Mouse (Mus musculus) neural tube, embryonic 12.5 days (tissue): ENCODE results near the gene Prtn3. TPM values are rescaled to one million over a fixed set of nuclear protein-coding genes. Genes with fewer than 3 reads are reported as not detected.

Experiments
- ATAC-seq: fragments of 200-750 bp; cut with Nextera tagmentation; 2 replicates; pipeline ENCODE4 v1.8.0; 2017; ENCODE audit warnings: low read depth, mild to moderate bottlenecking, moderate TSS enrichment, moderate library complexity; ENCODE audit not compliant: low FRiP score
- H3K27ac ChIP-seq: fragments of 300-500 bp; sonication (generic); 2 replicates; pipeline ENCODE4 v1.5.1; 2016
- H3K27me3 ChIP-seq: fragments of 300-500 bp; sonication (generic); replicated peaks from 2 replicates; pipeline ENCODE4 v1.6.1; 2016; ENCODE audit warnings: mild to moderate bottlenecking
- H3K36me3 ChIP-seq: fragments of 300-500 bp; sonication (generic); 2 replicates; pipeline ENCODE4 v1.6.1; 2016; ENCODE audit warnings: mild to moderate bottlenecking
- H3K4me1 ChIP-seq: fragments of 300-500 bp; sonication (generic); 2 replicates; pipeline ENCODE4 v1.6.1; 2016
- H3K4me2 ChIP-seq: fragments of 300-500 bp; sonication (generic); replicated peaks from 2 replicates; pipeline ENCODE4 v1.6.1; 2016; ENCODE audit warnings: mild to moderate bottlenecking
- H3K4me3 ChIP-seq: fragments of 300-500 bp; sonication (generic); 2 replicates; pipeline ENCODE4 v1.5.1; 2016
- H3K9ac ChIP-seq: fragments of 300-500 bp; sonication (generic); 2 replicates; pipeline ENCODE4 v1.6.1; 2016; ENCODE audit warnings: mild to moderate bottlenecking
- H3K9me3 ChIP-seq: fragments of 300-500 bp; sonication (generic); 2 replicates; pipeline ENCODE4 v1.6.1; 2016; ENCODE audit warnings: mild to moderate bottlenecking
- WGBS: fragments of 180-500 bp; shearing (Covaris S2); methylation state at CpG from one replicate; pipeline ENCODE4 v1.1.7; 2016; 5-methylcytosine and 5-hydroxymethylcytosine counted together
- polyA plus RNA-seq: library from polyadenylated mRNA; unstranded; fragments of >200 nt; fragmentation: Nextera tagmentation; extraction: Ambion mirVana; gene quantifications from 2 replicates; pipeline ENCODE4 v1.2.1, GENCODE M21; 2016

Gene Prtn3
- polyA plus RNA-seq, 1 experiment from 2014 or later, result 12.6 TPM

- Histone ChIP-seq H3K27me3 (no peaks in the 10 kb centered on the region), H3K4me2 (no peak overlapping the region), H3K9me3 (no peaks in the 10 kb centered on the region), H3K9ac (no peak overlapping the region; the same call in 1 of the 2 replicates), H3K4me1 (peaks cover 26% of the 10 kb centered on the region; the same call in 1 of the 2 replicates), H3K27ac (no peak overlapping the region), H3K4me3 (no peak overlapping the region), H3K36me3 (peaks cover 85% of the 10 kb centered on the region)
- 66% methylated on average over 12 of the region's 12 CpGs for WGBS
- 0 out of 2 replicates have a peak, but pooled peaks have one; percentile 13 for ATAC-seq
Measured at GRCm38 (mm10) chr10:79865189-79865601, 9.1 kb upstream of the Prtn3 start.

GRCm38 (mm10) chr10:79865801-79866295 lies 8.4 kb upstream of the Prtn3 start:
- Histone ChIP-seq H3K4me2 (no peak overlapping the region), H3K27me3 (no peaks in the 10 kb centered on the region), H3K9ac (no peak overlapping the region), H3K4me3 (no peak overlapping the region), H3K36me3 (peaks cover 83% of the 10 kb centered on the region), H3K27ac (no peak overlapping the region), H3K9me3 (no peaks in the 10 kb centered on the region), H3K4me1 (peaks cover 26% of the 10 kb centered on the region; the same call in 1 of the 2 replicates)
- 77% methylated on average over 19 of the region's 19 CpGs for WGBS
- no peak for ATAC-seq

GRCm38 (mm10) chr10:79866601-79867000 lies 7.7 kb upstream of the Prtn3 start:
- Histone ChIP-seq H3K27ac (no peak overlapping the region; the same call in 1 of the 2 replicates), H3K9ac (no peak overlapping the region), H3K36me3 (peaks cover 83% of the 10 kb centered on the region), H3K4me1 (peaks cover 28% of the 10 kb centered on the region), H3K4me3 (no peak overlapping the region), H3K27me3 (no peaks in the 10 kb centered on the region), H3K4me2 (no peak overlapping the region), H3K9me3 (no peaks in the 10 kb centered on the region)
- 77% methylated on average over 11 of the region's 11 CpGs for WGBS
- no peak for ATAC-seq

DNA sequence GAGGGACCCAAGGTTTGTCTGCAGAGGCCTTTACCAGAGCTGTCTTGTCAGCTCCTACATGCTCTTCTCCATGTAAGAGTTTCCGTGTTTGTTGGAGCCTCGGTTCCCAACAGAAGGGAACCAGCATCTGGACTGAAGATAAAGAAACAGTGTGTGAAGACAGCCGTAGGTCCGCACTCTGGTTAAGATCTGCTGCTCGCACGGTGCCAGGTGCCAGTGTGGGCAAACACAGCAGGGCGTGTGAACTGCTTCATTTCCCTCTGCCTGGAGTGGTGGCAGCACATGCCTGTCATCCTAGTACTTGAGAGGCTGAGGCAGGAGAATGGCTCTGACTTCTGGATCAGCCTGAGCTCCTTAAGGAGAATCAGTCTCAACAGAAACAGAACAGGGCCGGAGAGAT lies 2.4 kb upstream of the Prtn3 start:
- Histone ChIP-seq H3K4me3 (0 out of 2 replicates have a peak overlapping the region, but pooled peaks have one; percentile 5), H3K4me2 (peak overlapping the region; percentile 80), H3K27ac (no peak overlapping the region), H3K36me3 (peaks cover 36% of the 10 kb centered on the region), H3K9ac (no peak overlapping the region), H3K27me3 (no peaks in the 10 kb centered on the region), H3K4me1 (peaks cover 43% of the 10 kb centered on the region), H3K9me3 (no peaks in the 10 kb centered on the region)
- 93% methylated on average over 8 of the region's 8 CpGs for WGBS
- no peak for ATAC-seq

- ATAC-seq, result no peak
- Histone ChIP-seq H3K27me3 (no peaks in the 10 kb centered on the region), H3K27ac (no peak overlapping the region), H3K4me2 (peak overlapping the region; percentile 80), H3K9ac (peak overlapping the region; percentile 94), H3K9me3 (no peaks in the 10 kb centered on the region), H3K4me3 (peak overlapping the region; percentile 73), H3K36me3 (peaks cover 28% of the 10 kb centered on the region), H3K4me1 (peaks cover 42% of the 10 kb centered on the region)
- WGBS, result 50% methylated on average over 3 of the region's 3 CpGs
Measured at GRCm38 (mm10) chr10:79872862-79873261, 1.4 kb upstream of the Prtn3 start.

GRCm38 (mm10) chr10:79873313-79873712 lies 963 bp upstream of the Prtn3 start:
- WGBS, result 2% methylated on average over 6 of the region's 6 CpGs
- H3K9ac ChIP-seq, result peak overlapping the region; percentile 94
- H3K27ac ChIP-seq, result no peak overlapping the region
- H3K4me1 ChIP-seq, result peaks cover 42% of the 10 kb centered on the region
- H3K36me3 ChIP-seq, result peaks cover 28% of the 10 kb centered on the region
- no peaks in the 10 kb centered on the region for H3K27me3 ChIP-seq
- H3K4me3 ChIP-seq, result peak overlapping the region; percentile 73
- no peaks in the 10 kb centered on the region for H3K9me3 ChIP-seq
- ATAC-seq, result 0 out of 2 replicates have a peak, but pooled peaks have one; percentile 6
- peak overlapping the region; percentile 80 for H3K4me2 ChIP-seq

DNA sequence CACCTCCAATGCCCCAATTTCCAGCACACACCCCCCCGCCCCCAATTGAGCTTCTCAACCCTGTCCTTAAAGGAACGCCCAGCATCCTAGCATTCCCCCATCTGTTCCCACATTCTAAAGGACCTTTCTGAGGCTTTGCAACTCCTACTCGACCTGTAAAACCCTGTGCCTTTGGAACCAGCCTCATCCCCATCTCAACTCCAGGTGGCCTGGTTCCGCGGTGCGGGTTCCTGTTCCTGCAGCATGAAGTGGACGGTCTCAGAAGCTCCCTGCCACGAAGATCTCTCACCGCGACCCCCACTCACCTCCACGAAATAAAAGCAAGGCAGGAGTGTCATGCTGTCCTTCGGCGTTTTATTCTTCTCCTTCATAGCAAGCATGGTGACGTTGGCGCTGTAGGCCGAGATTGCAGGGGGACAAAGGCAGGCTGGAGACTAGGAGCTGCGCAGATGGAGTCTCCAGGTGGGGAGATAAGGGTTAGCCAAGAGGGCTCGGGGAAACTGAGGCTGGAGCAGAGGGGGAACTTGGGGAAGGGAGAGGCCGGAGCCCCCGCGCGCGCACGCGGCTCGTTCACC lies 474 bp upstream of the Prtn3 start:
- H3K9ac ChIP-seq, result peak overlapping the region; percentile 94
- no peaks in the 10 kb centered on the region for H3K27me3 ChIP-seq
- no peaks in the 10 kb centered on the region for H3K9me3 ChIP-seq
- H3K27ac ChIP-seq, result peak overlapping the region; percentile 86
- ATAC-seq, result peak; percentile 57
- H3K36me3 ChIP-seq, result peaks cover 28% of the 10 kb centered on the region
- WGBS, result 2% methylated on average over 26 of the region's 26 CpGs
- H3K4me2 ChIP-seq, result peak overlapping the region; percentile 80
- peaks cover 42% of the 10 kb centered on the region for H3K4me1 ChIP-seq
- H3K4me3 ChIP-seq, result peak overlapping the region; percentile 73

DNA sequence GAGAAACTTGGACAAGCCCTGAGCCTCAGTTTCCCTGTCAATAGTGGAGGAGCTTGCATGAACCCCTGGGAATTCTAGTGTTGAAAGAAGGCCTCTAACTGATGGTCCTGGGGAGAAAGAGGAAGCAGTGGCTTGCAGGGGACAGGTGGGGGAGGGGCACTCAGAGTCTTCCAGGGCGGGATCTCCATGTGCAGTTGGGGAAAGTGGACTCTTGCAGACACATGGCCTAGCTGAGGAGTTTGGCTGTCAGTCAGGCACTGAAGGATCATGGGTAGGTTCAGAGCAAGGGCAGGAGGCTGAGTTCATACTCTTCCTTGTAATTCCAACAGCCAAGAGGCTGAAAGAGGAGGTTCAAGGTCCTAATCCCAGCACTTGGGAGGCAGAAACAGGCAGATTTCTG lies 2.9 kb downstream of the Prtn3 start:
- Histone ChIP-seq H3K27ac (no peak overlapping the region), H3K4me3 (no peak overlapping the region), H3K9ac (no peak overlapping the region), H3K27me3 (peaks cover 14% of the 10 kb centered on the region), H3K4me1 (peaks cover 31% of the 10 kb centered on the region), H3K36me3 (no peaks in the 10 kb centered on the region), H3K9me3 (no peaks in the 10 kb centered on the region), H3K4me2 (no peak overlapping the region)
- no peak for ATAC-seq
- WGBS, result 54% methylated on average over 1 of the region's 1 CpGs

DNA sequence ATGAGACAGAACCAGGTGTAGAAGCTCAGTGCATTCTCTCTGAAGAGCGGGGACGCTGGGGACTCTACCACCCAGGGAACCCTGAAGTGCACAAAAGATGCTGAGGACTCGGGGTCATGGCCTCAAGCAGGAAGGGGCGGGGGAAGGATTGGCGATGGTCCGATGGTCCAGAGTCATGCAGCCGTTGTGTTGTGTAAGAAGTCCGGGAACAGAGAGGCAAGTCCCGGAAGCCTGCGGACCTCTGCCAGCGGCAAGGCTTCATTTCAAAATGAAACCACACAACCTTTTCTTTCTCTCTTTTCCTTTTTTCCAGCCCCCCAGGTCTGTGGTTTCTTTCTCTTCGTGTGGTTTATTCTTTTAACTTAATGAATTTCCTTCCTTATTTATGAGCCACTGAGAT lies 3.5 kb downstream of the Prtn3 start:
- no peak overlapping the region for H3K4me3 ChIP-seq
- no peak overlapping the region for H3K27ac ChIP-seq
- ATAC-seq, result no peak
- peaks cover 29% of the 10 kb centered on the region for H3K4me1 ChIP-seq
- no peaks in the 10 kb centered on the region for H3K9me3 ChIP-seq
- peaks cover 20% of the 10 kb centered on the region for H3K27me3 ChIP-seq
- 47% methylated on average over 12 of the region's 12 CpGs for WGBS
- H3K36me3 ChIP-seq, result no peaks in the 10 kb centered on the region
- no peak overlapping the region for H3K9ac ChIP-seq
- no peak overlapping the region for H3K4me2 ChIP-seq

DNA sequence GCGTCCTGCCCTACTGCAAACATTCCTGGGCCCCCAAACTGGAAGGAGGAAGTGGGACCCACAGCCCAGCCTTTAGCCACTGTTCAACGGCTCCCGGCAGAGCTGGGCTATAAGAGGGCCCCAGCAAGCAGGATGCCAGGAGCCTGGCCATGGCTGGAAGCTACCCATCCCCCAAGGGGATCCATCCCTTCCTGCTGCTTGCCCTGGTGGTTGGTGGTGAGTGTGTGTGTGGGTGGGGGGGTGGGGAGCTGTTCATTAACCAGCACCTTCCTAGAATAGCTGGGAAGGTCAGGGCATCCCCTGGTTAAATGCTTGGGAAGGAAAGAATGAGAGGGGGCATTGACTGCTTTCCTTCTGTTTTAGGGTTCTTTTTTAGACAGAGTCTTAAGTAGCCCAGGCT lies 5.3 kb downstream of the Prtn3 start:
- H3K4me3 ChIP-seq, result no peak overlapping the region
- no peak overlapping the region for H3K4me2 ChIP-seq
- H3K36me3 ChIP-seq, result no peaks in the 10 kb centered on the region
- H3K9me3 ChIP-seq, result no peaks in the 10 kb centered on the region
- no peak overlapping the region for H3K9ac ChIP-seq
- peaks cover 26% of the 10 kb centered on the region for H3K27me3 ChIP-seq
- peaks cover 23% of the 10 kb centered on the region for H3K4me1 ChIP-seq
- no peak for ATAC-seq
- no peak overlapping the region for H3K27ac ChIP-seq
- 40% methylated on average over 3 of the region's 3 CpGs for WGBS

DNA sequence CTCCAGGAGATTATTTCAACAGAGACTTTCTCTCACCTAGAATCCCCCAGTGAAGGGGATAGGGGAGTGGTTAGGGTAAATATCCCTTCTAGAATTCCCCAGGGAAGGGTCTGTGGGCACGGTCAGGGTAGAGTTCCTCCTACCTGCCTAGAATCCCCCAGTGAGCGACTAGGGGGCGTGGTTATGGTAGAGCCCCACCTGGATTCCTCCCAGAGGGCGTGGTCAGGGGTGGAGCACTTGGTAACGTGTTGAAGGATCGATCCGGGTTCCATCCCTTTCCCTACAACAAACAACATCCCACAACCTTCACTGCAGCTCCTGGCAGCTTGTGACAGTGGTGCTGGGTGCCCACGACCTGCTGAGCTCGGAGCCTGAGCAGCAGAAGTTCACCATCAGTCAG lies 6.4 kb downstream of the Prtn3 start:
- Histone ChIP-seq H3K27me3 (peaks cover 26% of the 10 kb centered on the region), H3K36me3 (no peaks in the 10 kb centered on the region), H3K27ac (no peak overlapping the region), H3K9me3 (no peaks in the 10 kb centered on the region), H3K4me3 (no peak overlapping the region), H3K4me2 (no peak overlapping the region), H3K9ac (no peak overlapping the region), H3K4me1 (peaks cover 14% of the 10 kb centered on the region)
- no peak for ATAC-seq
- 18% methylated on average over 9 of the region's 9 CpGs for WGBS

GRCm38 (mm10) chr10:79881981-79882380 lies 7.7 kb downstream of the Prtn3 start:
- H3K27ac ChIP-seq, result no peak overlapping the region
- H3K4me1 ChIP-seq, result peaks cover 13% of the 10 kb centered on the region
- H3K36me3 ChIP-seq, result no peaks in the 10 kb centered on the region
- no peak overlapping the region; the same call in 1 of the 2 replicates for H3K9ac ChIP-seq
- ATAC-seq, result no peak
- H3K9me3 ChIP-seq, result no peaks in the 10 kb centered on the region
- peak overlapping the region; percentile 49 for H3K4me2 ChIP-seq
- peaks cover 26% of the 10 kb centered on the region for H3K27me3 ChIP-seq
- 6% methylated on average over 22 of the region's 22 CpGs for WGBS
- H3K4me3 ChIP-seq, result peak overlapping the region; percentile 7; the same call in 1 of the 2 replicates
